Mouse (Mus musculus) cerebellum, adult 2 months (tissue): Measurements from ENCODE around the gene Pdlim7. TPM values are rescaled to one million over a fixed set of nuclear protein-coding genes. Genes with fewer than 3 reads are reported as not detected.
A peak's percentile ranks its signal among the peaks of the same experiment; 100 is the strongest.

Experiments used
- DNase-seq, 2 experiments: peaks; one replicate each; pipeline ENCODE4 v3.0.0; 2021
- H3K27ac ChIP-seq: fragments of 200-500 bp; 2 replicates; pipeline ENCODE4 v1.5.1; 2012; ENCODE audit warnings: low read length, control low read depth, inconsistent platforms; ENCODE audit not compliant: insufficient read depth
- H3K27me3 ChIP-seq: fragments of 200-500 bp; 2 replicates; pipeline ENCODE4 v1.6.1; 2012; ENCODE audit warnings: inconsistent platforms, mild to moderate bottlenecking, low read length, moderate library complexity; ENCODE audit not compliant: control insufficient read depth, insufficient read depth
- H3K4me1 ChIP-seq: fragments of 200-500 bp; 2 replicates; pipeline ENCODE4 v1.6.1; 2011; ENCODE audit warnings: low read length; ENCODE audit not compliant: control insufficient read depth, insufficient read depth
- H3K4me3 ChIP-seq: fragments of 200-500 bp; replicated peaks from 2 replicates; pipeline ENCODE3; 2011; ENCODE audit warnings: mild to moderate bottlenecking, low read depth, low read length, control low read depth; ENCODE audit not compliant: insufficient read depth
- CTCF ChIP-seq: fragments of 200-500 bp; IDR thresholded peaks from 2 replicates; pipeline ENCODE4 v1.5.1; 2011; ENCODE audit warnings: low read depth, mild to moderate bottlenecking, control low read depth, low read length, moderate library complexity, borderline replicate concordance; ENCODE audit not compliant: insufficient read depth
- POLR2A ChIP-seq: fragments of 200-500 bp; IDR thresholded peaks from 2 replicates; pipeline ENCODE4 v1.6.1; 2011; ENCODE audit warnings: low read length, control low read depth, borderline replicate concordance; ENCODE audit not compliant: insufficient read depth
- WGBS: fragments of 180-500 bp; shearing (Covaris S2); methylation state at CpG from one replicate; pipeline ENCODE4 v1.1.7; 2018; 5-methylcytosine and 5-hydroxymethylcytosine counted together
- polyA plus RNA-seq: library from polyadenylated mRNA; depleted of rRNA; stranded (reverse); fragments of >200 nt; gene quantifications from 2 replicates; pipeline ENCODE4 v1.2.3, GENCODE M21; 2012

Gene Pdlim7
- polyA plus RNA-seq, 1 experiment: 66.8 TPM

DNA sequence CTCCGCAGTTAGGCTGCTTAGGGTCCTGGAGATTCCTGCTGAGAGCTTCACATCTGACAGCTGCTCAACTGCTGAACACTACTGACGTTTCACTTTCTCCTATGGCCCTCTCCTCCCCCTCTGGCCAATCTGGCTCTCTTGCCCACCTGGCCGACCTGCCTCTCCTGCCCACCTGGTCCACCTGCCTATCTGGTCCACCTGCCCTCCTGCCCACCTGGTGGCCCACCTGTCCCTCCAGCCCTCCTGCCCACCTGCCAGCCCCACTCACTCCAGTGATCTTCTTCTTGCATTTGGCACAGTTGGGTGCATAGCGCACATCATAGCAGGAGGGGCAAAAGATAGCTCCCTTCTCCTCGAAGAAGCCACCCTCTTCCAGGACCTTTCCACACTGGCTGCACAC lies 9.1 kb downstream of the Pdlim7 start:
- peaks cover 4% of the 10 kb centered on the region; the same call in 1 of the 2 replicates for H3K4me1 ChIP-seq
- no peak overlapping the region for H3K27ac ChIP-seq
- H3K27me3 ChIP-seq: no peaks in the 10 kb centered on the region
- no peak for DNase-seq
- no peak overlapping the region for H3K4me3 ChIP-seq
- TF ChIP-seq POLR2A (no peak), CTCF (no peak)
- WGBS: 78% methylated on average over 5 of the region's 5 CpGs

DNA sequence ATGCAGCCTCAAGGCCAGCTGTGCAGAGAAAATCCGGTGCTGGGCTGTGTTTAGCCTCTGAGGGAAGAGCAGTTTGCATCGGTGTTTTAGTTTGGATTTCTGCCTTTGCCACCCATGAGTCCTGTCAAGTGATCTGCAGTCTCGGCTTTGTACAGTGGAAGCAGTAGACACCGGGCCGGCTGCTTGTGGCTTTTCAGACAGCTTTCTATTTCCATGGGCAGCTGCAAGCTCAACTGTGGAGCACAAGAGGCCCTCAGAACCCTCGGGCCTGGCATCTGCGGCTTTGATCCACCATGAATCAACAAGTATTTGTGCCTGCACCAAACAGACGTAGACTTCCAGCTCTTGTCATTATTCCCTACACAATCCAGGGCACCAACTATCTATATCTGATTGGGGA lies 11.1 kb downstream of the Pdlim7 start:
- 83% methylated on average over 8 of the region's 8 CpGs for WGBS
- no peak overlapping the region for H3K4me3 ChIP-seq
- H3K27ac ChIP-seq: no peak overlapping the region
- TF ChIP-seq POLR2A (no peak), CTCF (no peak)
- H3K4me1 ChIP-seq: peaks cover 4% of the 10 kb centered on the region; the same call in 1 of the 2 replicates
- no peak for DNase-seq
- H3K27me3 ChIP-seq: no peaks in the 10 kb centered on the region

DNA sequence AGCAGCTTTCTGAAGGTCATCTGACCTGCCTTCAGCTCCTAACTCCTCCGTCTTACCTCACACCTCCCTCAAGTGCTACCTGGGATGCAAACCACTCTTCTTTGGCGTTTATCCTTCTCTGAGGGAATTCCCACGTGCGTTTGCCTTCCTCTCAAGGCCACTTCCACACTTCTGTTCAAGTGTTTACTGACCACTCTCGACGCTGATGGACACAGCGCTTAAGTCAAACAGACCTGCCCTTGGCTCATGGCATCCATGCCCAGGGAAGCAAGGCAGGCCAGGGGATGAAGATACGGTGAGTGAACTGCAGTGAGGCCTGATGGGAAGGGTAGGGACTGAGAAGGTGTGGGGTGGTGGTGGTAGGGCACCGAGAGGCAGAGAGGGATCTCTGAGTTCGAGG lies 12.9 kb downstream of the Pdlim7 start:
- peaks cover 12% of the 10 kb centered on the region; the same call in 1 of the 2 replicates for H3K4me1 ChIP-seq
- no peak overlapping the region for H3K4me3 ChIP-seq
- 93% methylated on average over 10 of the region's 10 CpGs for WGBS
- no peak overlapping the region for H3K27ac ChIP-seq
- no peak for TF ChIP-seq CTCF
- no peak for TF ChIP-seq POLR2A
- DNase-seq: no peak
- no peaks in the 10 kb centered on the region for H3K27me3 ChIP-seq

DNA sequence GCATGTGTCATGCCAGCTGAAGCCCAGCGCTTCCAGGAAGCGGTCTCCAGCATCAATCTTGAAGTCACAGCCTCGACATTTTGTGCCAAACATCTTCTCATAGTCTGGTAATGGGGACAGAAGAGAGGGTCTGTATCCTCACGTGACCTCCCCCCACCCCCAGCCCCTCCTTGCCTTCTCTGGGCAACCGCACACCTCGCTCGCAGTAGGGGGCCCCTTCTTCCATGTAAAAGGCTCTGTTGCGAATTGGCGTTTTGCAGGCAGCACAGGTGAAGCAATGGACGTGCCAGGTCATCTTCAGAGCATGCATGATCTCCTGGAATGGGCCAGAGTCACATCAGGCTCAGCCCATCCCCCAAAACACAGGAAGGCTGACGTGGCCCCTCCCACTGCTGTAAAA lies 14.6 kb downstream of the Pdlim7 start:
- no peak overlapping the region for H3K27ac ChIP-seq

DNA sequence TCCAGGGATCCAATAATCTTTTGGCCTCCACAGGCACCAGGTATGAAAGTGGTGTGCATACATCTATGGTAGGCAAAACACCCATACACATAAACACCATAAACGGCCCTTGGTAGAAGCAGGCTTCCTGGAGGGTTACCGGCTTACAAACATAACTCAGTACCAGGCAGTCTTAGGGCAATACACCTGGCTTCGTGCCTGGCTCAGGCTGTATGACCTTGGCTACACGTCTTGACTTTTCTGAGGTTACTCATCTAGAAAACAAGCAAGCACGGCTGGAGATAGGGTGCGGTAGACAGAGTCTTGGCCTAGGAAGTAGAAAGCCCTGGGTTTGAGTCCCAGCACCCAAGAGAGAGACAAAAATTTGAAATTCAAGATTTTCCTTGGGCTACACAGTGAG lies 16.8 kb downstream of the Pdlim7 start:
- H3K27me3 ChIP-seq: no peaks in the 10 kb centered on the region
- TF ChIP-seq CTCF (no peak), POLR2A (no peak)
- H3K4me3 ChIP-seq: no peak overlapping the region
- H3K4me1 ChIP-seq: peaks cover 19% of the 10 kb centered on the region; the same call in 1 of the 2 replicates
- H3K27ac ChIP-seq: no peak overlapping the region
- DNase-seq: no peak
- 81% methylated on average over 6 of the region's 6 CpGs for WGBS

More for the DNA sequence above, 14.6 kb downstream of the Pdlim7 start:
- DNase-seq: no peak
- no peak for TF ChIP-seq POLR2A
- no peak for TF ChIP-seq CTCF
- no peak overlapping the region for H3K4me3 ChIP-seq
- H3K4me1 ChIP-seq: peaks cover 19% of the 10 kb centered on the region; the same call in 1 of the 2 replicates
- WGBS: 73% methylated on average over 11 of the region's 11 CpGs
- no peaks in the 10 kb centered on the region for H3K27me3 ChIP-seq

DNA sequence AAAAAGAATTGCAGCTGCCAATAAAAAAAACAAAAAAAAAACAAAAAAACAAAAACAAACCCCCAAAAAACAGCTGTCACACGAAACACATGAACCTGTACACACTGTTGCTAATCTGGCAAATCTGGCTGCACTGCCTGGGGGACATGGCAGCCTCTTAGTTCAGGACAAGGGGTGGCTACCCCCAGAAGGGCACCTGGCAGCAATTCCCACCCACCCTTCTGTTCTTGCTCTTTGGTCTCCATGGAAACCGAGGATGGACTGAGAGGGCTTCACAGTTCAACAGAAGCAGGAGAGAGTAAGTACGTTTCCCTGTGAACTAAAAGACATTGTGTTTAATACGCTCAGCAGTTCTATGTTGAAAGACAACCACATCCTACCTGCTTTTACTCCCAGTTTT lies 17.8 kb downstream of the Pdlim7 start:
- H3K27me3 ChIP-seq: no peaks in the 10 kb centered on the region
- H3K27ac ChIP-seq: no peak overlapping the region
- WGBS: 35% methylated on average over 4 of the region's 4 CpGs
- peaks cover 19% of the 10 kb centered on the region; the same call in 1 of the 2 replicates for H3K4me1 ChIP-seq
- TF ChIP-seq POLR2A (no peak), CTCF (no peak)
- H3K4me3 ChIP-seq: no peak overlapping the region
- no peak for DNase-seq

DNA sequence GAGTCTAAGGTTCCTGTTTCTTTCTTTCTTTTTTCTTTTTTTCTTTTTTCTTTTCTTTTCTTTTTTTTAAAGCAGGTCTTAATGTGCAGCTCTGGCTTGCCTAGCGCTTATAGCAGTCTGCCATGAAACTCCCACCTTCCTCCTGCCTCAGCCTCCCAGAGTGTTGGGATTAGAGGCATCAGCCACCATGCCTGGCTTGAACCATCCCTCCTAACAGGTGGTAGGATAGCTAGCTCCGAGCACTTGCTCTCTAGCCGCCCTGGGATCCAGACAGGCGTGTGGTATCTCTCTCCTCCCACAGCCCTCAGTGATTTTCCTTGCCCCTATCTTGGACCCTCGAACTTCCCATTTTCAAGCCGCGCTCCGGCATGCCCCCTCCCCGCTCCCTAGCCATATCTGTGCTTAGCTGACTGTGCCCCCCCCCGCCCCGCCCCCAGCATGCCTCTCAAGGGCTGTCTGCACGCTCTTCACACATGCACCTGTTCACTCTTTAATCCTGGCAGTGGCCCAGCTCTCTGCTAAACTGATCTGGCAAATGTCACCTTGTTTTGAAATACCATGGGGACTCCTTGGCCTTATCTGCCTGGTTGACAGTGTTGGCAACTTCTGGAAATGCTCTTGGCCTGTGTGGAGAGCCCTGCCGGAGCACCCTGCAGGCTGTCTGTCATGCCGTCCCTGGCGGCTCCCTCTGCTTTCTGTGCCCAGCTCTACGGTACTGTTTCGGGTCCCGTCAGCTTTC lies 18.4 kb downstream of the Pdlim7 start:
- Histone ChIP-seq H3K27me3 (no peaks in the 10 kb centered on the region), H3K4me3 (no peak overlapping the region), H3K4me1 (peaks cover 19% of the 10 kb centered on the region; the same call in 1 of the 2 replicates), H3K27ac (no peak overlapping the region)
- WGBS: 8% methylated on average over 18 of the region's 18 CpGs
- DNase-seq: peak; percentile 79 to 91
- TF ChIP-seq CTCF: 0 out of 2 replicates have a peak, but pooled peaks have one; percentile 2
- no peak for TF ChIP-seq POLR2A

DNA sequence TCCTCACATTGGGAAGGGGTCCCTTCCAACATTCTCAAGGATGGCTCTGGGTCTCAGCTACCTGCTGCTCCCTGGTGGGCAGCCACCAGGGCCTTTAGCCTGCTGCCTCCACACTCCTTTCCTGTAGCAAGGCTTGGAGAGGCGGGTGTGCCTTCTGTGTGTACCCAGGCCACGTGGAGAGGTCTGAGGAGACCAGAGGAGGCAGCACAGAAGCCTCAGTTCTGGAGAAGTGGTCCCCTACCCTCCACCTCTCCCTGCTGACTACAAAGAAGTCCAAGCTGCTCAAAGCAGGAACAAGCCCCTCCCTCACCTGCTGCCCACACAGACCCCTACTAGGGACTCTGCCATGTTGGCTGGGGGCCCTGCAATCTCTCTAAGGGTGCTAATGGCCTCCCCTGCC lies 19.2 kb downstream of the Pdlim7 start:
- no peaks in the 10 kb centered on the region for H3K27me3 ChIP-seq
- no peak overlapping the region for H3K4me3 ChIP-seq
- DNase-seq: no peak
- WGBS: 70% methylated on average over 2 of the region's 2 CpGs
- H3K27ac ChIP-seq: no peak overlapping the region
- TF ChIP-seq CTCF (no peak), POLR2A (no peak)
- H3K4me1 ChIP-seq: peaks cover 19% of the 10 kb centered on the region; the same call in 1 of the 2 replicates
